Mouse (Mus musculus) layer of hippocampus, adult 9-10 months (tissue): ENCODE results near the gene 1700069L16Rik.

Experiments
- DNase-seq: peaks from one replicate; pipeline ENCODE4 v3.0.0; 2022; ENCODE audit warnings: low spot score

Gene 1700069L16Rik

DNA sequence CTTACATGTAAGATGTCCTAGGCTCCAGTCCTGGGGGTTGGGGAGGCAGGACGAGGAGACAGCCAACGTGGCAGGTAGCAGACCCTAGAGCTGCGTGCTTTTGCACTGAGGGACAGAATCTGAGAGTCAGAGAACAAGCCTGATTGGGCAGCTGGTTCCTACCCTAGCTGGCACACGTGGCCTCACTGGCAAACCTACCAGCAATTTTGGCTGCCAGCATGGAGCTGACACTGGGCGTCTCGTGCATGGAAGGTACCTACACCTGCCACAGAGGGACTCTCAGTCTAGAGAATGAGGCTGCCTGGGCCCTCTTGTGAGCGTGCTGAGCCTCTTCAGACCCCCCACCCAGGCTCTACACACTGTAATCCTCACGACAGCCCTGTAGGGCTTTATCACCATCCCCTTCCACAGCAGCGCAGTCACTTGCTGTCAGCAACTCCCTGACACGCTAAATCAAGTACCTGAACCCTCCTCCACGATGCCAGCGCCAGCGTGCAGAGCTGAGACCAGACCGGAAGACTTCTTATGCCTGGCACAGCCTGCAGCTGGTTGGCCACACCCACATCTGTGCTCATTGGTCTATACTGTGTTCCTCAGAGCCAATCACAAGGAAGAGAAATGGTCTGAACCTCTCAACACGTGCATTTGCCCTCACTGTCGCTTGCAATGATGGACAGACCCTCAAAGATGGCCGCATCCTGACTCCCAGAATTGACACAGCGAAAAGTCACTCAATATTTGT is 81.3 kb downstream of the 1700069L16Rik start:
- no peak for DNase-seq
